8 mouse cellular contexts compared by ENCODE assay signal in genomic region chr1:36030421-36030821, GRCm38 (mm10). TPM values are rescaled to one million over a fixed set of nuclear protein-coding genes. Genes with fewer than 3 reads are reported as not detected.
DNase-seq lines count a peak whose midpoint lies in the region; ATAC-seq lines count a peak whose summit lies in the region.

No protein-coding gene starts in this region.

- no peak overlapping the region for H3K9ac ChIP-seq in midbrain, embryonic 14.5 days (replicated peaks; ENCODE audit: low read length)
- H3K9ac ChIP-seq in midbrain, embryonic 13.5 days (replicated peaks), result no peak overlapping the region
- no peak overlapping the region for H3K9ac ChIP-seq in kidney, embryonic 15.5 days
- no peak overlapping the region for H3K9ac ChIP-seq in limb, embryonic 13.5 days

- no peaks in the 10 kb centered on the region for H3K4me1 ChIP-seq in midbrain, embryonic 14.5 days (ENCODE audit: control insufficient read depth, insufficient read depth, low read length)
- H3K4me1 ChIP-seq in midbrain, embryonic 13.5 days (replicated peaks), result no peaks in the 10 kb centered on the region
- H3K4me1 ChIP-seq in kidney, embryonic 15.5 days, result no peaks in the 10 kb centered on the region; the same call in 1 of the 2 replicates
- H3K4me1 ChIP-seq in limb, embryonic 13.5 days, result peaks cover 14% of the 10 kb centered on the region

- ATAC-seq in midbrain, embryonic 14.5 days (ENCODE audit: low FRiP score, low TSS enrichment), result no peak
- ATAC-seq in midbrain, embryonic 13.5 days, result no peak
- ATAC-seq in kidney, embryonic 15.5 days (replicated peaks; ENCODE audit: low FRiP score), result no peak
- peak; percentile 77 for ATAC-seq in limb, embryonic 13.5 days (ENCODE audit: low FRiP score, low read depth)

- WGBS in midbrain, embryonic 14.5 days, result 73% methylated on average over 10 of the region's 10 CpGs
- 73% methylated on average over 10 of the region's 10 CpGs for WGBS in midbrain, embryonic 13.5 days
- 45% methylated on average over 10 of the region's 10 CpGs for WGBS in kidney, embryonic 15.5 days
- 20% methylated on average over 10 of the region's 10 CpGs for WGBS in limb, embryonic 13.5 days

- H3K36me3 ChIP-seq in midbrain, embryonic 14.5 days (ENCODE audit: control insufficient read depth, insufficient read depth, low read length), result no peaks in the 10 kb centered on the region
- H3K36me3 ChIP-seq in midbrain, embryonic 13.5 days, result no peaks in the 10 kb centered on the region
- no peaks in the 10 kb centered on the region for H3K36me3 ChIP-seq in kidney, embryonic 15.5 days
- no peaks in the 10 kb centered on the region for H3K36me3 ChIP-seq in limb, embryonic 13.5 days

- no peak overlapping the region for H3K4me3 ChIP-seq in midbrain, embryonic 14.5 days (replicated peaks; ENCODE audit: low read depth, low read length)
- no peak overlapping the region for H3K4me3 ChIP-seq in midbrain, embryonic 13.5 days (replicated peaks)
- no peak overlapping the region for H3K4me3 ChIP-seq in kidney, embryonic 15.5 days (replicated peaks)
- H3K4me3 ChIP-seq in limb, embryonic 13.5 days, result no peak overlapping the region

- no peak overlapping the region for H3K27ac ChIP-seq in midbrain, embryonic 14.5 days (replicated peaks; ENCODE audit: low read depth, low read length)
- no peak overlapping the region for H3K27ac ChIP-seq in midbrain, embryonic 13.5 days
- 0 out of 2 replicates have a peak overlapping the region, but pooled peaks have one; percentile 14 for H3K27ac ChIP-seq in kidney, embryonic 15.5 days
- peak overlapping the region; percentile 80 for H3K27ac ChIP-seq in limb, embryonic 13.5 days

- H3K27me3 ChIP-seq in midbrain, embryonic 14.5 days (ENCODE audit: control insufficient read depth, insufficient read depth, low read length), result no peaks in the 10 kb centered on the region
- no peaks in the 10 kb centered on the region for H3K27me3 ChIP-seq in midbrain, embryonic 13.5 days
- no peaks in the 10 kb centered on the region for H3K27me3 ChIP-seq in kidney, embryonic 15.5 days
- no peaks in the 10 kb centered on the region for H3K27me3 ChIP-seq in limb, embryonic 13.5 days

- peak; percentile 21 for DNase-seq in midbrain, embryonic 14.5 days
- peak; percentile 95 for DNase-seq in cerebellum, adult 9-10 months
- DNase-seq in gastrocnemius, adult 8-10 months (ENCODE audit: low spot score in 2 of 2), result peak; percentile 55 to 80
- DNase-seq in right cerebral cortex, postnatal 25 days, result peak; percentile 76
- DNase-seq in thymus, postnatal 10 days (ENCODE audit: low spot score in 2 of 2), result no peak

- H3K9me3 ChIP-seq in midbrain, embryonic 14.5 days (ENCODE audit: control insufficient read depth, low read length), result no peaks in the 10 kb centered on the region
- no peaks in the 10 kb centered on the region; the same call in 1 of the 2 replicates for H3K9me3 ChIP-seq in midbrain, embryonic 13.5 days
- no peaks in the 10 kb centered on the region for H3K9me3 ChIP-seq in kidney, embryonic 15.5 days (replicated peaks)
- H3K9me3 ChIP-seq in limb, embryonic 13.5 days, result no peaks in the 10 kb centered on the region

- H3K4me2 ChIP-seq in midbrain, embryonic 14.5 days (ENCODE audit: low read length), result no peak overlapping the region
- no peak overlapping the region for H3K4me2 ChIP-seq in midbrain, embryonic 13.5 days (replicated peaks)
- H3K4me2 ChIP-seq in kidney, embryonic 15.5 days, result no peak overlapping the region
- peak overlapping the region; percentile 32; the same call in 1 of the 2 replicates for H3K4me2 ChIP-seq in limb, embryonic 13.5 days (replicated peaks)

RNA-seq across cellular contexts. Expression of gene Hs6st1, which starts 37.8 kb away (rescaled TPM):
- 18.2 and 18.5 TPM in 2 replicates for polyA plus RNA-seq in midbrain, embryonic 14.5 days (2014; fragmentation: Nextera tagmentation; extraction: Ambion mirVana)
- 10.4 and 11.0 TPM in 2 replicates for polyA plus RNA-seq in midbrain, embryonic 13.5 days (2015; fragmentation: Nextera tagmentation; extraction: Ambion mirVana)
- 10 to 100 TPM; 19.3 to 23.2 (median 20.8) TPM for total RNA-seq in gastrocnemius, adult 8-10 months (2022)
- 7.2 and 7.5 TPM in 2 replicates for polyA plus RNA-seq in kidney, embryonic 15.5 days (2015; fragmentation: Nextera tagmentation; extraction: Ambion mirVana)
- 5.0 and 5.7 TPM in 2 replicates for polyA plus RNA-seq in limb, embryonic 13.5 days (2015; fragmentation: Nextera tagmentation; extraction: Ambion mirVana)

Comparison
In these comparisons a context has a peak if more than half of its experiments do, and no peak if none do; other contexts are left out.
1. DNase-seq: peak in midbrain, embryonic 14.5 days (single experiment), cerebellum, adult 9-10 months (single experiment), gastrocnemius, adult 8-10 months (2 of 2) and right cerebral cortex, postnatal 25 days (single experiment); none in thymus, postnatal 10 days (0 of 2).
2. H3K27ac ChIP-seq: peak in kidney, embryonic 15.5 days (single experiment) and limb, embryonic 13.5 days (single experiment); none in midbrain, embryonic 14.5 days (single experiment) and midbrain, embryonic 13.5 days (single experiment).